Mouse (Mus musculus) retina, adult 2 months (tissue): Measurements from ENCODE around the gene Zdhhc12.

Experiments used
- DNase-seq: peaks from one replicate; pipeline ENCODE4 v3.0.0-alpha.2; 2012; ENCODE audit warnings: low read depth, low spot score

Gene Zdhhc12

DNA sequence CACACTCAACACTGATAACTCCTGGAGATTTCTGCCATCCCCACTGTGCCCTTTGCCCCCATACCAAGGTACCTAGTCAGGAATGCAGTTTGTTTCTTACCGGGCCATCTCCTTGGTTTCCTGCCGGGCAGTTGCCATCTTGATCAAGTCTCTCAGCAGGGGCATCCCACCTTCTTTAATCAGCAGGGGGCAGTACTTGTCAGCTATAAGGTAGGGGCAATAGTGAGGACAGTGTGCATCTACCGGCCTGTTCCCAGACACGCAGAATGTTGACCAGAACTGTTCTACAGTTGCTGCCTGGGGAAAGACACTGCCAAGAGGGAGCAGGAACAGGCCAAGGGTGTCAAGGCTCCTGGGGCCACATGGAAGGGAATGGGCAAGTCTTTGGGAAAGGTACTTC, 6.8 kb upstream of the Zdhhc12 start:
- DNase-seq, result no peak

DNA sequence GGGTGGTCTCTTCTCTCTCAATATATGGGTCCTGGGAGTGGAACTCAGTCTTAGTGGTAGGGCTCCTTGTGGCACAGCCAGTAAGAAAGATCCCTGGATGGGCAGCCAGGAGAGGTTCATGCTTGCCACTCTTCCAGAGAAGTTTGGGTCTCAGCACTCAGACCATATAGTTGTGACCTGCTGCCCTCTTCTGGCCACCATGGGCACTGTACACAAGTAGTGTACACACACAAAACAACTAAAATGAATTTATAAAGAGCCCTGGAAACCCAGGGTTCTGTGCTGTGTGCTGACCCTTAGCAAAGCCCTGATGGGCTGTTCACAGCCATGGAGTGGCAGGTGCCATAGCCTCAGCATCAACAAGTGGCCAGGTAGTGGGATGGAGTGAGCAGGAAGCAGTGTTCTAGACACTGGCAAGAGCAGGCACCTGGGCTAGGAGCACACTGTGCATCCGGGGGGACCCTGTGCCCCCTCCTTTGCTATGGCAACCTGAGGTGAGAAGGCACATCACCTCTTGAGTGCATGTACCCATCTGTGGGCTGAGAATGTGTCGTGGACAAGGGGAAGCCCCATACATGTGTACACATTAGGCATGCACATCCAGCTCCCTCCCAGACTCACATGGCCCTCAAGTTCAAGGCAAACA, 2.6 kb upstream of the Zdhhc12 start:
- DNase-seq, result no peak

DNA sequence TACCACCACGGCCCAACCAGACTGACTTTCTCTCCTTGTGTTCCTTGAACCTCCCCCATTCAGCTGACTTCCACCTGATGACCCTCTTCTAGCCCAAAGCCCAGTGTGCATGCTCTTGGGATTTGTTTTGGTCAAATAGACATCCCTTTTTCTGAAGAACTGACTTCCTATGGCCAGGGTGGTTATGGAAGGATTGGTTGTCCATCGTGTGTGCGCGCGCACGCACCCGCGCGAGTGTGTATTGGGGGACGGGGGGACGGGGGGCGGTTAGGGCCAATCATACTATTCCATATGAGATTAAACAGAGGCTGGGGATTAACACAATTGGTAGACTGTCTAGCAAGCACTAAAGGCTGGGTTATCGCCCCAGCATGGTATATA, 750 bp upstream of the Zdhhc12 start:
- no peak for DNase-seq

DNA sequence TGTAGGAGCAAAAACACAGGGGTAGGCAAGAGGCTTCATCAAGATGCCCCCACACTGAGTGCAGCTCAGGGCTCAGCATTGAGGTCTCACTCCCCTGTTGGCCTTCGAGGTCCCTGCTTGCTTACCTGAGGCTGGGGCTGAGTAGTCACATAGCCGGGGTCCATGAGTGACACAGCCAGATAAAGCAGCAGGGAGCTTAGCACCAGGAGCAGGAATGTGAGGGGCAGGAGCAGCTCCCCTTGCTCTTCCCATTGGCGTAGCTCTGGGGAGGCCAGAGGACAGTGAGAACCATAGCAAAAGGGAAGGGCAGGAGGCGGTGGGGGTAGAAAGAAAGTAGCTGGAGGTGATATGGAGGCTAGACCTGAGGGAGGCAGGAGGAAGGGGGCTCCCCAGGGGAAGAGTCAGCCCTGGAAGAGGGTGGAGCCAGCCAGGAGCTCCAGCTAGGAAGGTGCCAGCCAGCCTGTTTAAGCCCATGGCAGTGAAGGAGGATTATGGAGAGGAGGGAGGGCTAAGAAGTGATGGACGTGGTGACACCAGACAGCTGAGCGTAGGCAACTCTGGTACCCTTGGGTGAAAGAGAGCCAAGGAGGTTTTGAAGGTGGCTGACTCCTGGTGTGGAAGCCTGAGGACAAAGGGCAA, 1.0 kb downstream of the Zdhhc12 start:
- no peak for DNase-seq

DNA sequence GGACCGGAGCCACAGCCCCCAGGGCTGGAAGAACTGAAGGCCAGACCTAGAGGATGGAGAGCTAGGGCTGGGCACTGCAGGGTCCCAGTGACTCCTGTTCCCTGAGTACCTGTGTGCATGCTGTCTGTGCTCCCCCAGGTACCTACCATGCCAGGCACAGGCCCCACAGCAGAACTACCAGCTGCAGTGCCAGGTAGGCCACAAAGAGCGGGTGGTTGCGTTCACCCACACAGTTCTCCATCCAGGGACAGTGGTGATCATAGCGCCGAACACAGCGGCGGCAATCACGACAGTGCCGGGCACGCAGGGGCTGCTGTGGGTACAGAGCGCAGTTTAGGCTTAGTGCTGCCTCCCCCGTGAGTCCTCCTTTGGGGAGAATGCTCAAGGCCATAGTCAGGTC, 1.9 kb downstream of the Zdhhc12 start:
- DNase-seq, result no peak

DNA sequence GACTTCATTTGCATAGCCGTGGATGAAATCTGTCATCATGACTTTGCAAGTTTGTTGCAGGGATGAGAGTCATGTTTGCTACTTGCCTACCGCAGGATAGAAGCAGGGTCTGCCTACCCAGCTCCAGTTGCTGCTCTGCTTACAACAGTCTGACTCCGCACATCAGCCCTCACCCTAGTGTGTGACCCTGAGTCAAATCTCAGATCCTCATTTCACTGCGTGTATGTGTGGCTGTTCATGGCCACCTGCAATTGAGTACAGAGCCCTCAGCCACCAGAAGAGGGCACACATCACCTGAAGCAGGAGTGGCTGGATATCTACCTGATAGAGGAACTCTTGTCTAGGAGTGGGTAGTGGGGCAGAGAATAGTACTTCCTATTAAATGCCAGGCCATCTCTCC, 6.1 kb downstream of the Zdhhc12 start:
- no peak for DNase-seq

DNA sequence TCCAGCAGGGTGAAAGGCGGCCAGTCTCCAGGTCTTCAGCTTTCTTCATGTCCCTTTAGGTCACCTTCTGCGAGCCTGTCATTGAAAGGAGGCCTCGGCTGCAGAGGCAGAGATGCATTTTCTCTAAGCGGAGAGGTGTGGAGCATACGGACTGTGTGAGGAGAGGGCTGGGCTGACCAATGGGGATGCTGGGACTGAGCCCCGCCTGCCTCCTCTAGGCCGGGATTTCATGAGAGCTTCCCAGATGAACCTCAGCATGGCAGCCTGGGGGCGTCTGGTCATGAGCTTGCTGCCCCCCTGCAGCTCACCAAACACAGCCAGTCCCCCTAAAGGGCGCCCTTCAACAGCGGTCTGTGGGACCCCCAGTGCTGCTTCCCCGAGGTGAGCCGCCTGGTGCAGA, 8.8 kb downstream of the Zdhhc12 start:
- no peak for DNase-seq

DNA sequence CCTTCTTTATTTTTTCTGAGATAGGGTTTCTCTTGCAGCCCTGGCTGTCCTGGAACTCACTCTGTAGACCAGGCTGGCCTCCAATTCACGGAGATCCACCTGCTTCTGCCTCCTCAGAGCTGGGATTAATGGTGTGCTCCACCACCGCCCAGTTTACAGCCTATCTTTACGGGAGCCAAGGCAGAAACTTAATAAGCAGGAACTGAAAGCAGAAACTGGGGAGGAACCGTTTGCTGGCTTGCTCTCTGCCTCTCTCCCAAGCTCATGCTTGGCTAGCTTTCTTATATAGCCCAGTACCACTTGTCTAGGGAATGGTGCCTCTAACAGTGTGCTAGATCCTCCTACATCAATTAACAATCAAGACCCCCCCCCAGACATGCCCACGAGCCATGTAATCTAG, 9.3 kb downstream of the Zdhhc12 start:
- DNase-seq, result no peak

DNA sequence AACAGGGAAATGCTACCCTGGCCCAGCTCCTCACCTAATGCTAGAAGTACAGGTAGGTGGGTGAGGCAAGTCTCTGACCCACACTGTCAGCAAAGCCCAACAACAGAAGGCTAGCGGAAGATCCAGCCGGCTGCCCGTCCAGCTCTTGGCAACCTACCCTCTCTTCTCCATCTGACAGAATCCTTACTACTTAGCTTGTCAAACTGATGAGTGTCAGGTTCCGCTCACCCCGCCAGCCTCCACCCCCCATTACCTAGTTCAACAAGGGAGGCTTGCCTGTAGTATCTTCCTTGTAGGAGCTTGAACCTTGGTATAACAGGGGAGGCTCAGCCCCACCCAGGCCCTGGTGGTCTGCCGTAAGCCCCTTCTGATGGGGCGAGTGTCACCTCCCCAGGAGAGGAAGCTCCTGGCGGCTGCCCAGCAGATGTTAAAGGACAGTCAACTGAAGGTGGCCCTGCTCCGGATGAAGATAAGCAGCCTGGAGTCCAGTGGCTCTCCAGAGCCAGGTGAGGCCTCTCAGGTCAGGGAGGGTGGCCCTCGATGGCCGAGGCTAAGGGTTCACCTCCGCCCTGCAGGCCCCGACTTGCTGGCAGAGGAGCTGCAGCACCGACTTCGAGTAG, 13.2 kb downstream of the Zdhhc12 start:
- DNase-seq, result no peak

DNA sequence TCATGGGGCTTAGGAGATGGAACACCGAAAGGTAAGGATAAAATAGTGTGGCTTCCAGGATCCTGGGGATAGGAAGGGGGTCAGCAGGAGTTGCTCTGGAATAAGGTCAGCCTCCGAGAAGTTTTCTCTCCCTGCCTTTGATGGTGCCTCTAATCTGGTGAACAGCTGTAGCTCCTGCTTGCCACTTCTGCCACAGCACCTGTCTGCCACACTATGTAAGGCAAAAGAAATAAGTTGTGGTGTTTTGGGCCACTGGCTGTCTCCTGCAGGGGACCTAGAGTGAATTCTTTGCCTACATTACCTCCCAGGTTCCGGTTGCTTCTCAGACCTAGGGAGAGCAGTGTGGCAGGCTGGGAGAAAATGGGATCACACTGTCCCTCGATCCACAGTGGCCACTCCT, 14.7 kb downstream of the Zdhhc12 start:
- no peak for DNase-seq

DNA sequence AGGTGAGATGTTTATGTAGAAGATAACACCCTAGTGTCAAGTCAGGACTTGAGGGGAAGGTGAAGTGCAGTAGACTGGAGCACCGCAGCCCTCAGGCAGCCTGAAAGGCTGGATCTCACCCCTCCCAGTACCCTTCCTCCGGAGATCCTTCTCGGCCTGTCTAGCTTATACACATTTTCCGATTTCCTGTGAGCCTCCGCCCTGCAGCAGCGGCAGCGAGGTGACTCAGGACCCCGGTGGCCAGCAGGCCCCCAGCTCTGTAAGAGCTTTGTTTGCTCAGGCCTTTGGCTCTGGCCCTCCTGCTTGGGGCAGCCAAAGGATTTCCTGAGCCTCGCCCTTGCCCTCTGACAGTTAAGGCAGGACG, 15.1 kb downstream of the Zdhhc12 start:
- DNase-seq, result no peak

DNA sequence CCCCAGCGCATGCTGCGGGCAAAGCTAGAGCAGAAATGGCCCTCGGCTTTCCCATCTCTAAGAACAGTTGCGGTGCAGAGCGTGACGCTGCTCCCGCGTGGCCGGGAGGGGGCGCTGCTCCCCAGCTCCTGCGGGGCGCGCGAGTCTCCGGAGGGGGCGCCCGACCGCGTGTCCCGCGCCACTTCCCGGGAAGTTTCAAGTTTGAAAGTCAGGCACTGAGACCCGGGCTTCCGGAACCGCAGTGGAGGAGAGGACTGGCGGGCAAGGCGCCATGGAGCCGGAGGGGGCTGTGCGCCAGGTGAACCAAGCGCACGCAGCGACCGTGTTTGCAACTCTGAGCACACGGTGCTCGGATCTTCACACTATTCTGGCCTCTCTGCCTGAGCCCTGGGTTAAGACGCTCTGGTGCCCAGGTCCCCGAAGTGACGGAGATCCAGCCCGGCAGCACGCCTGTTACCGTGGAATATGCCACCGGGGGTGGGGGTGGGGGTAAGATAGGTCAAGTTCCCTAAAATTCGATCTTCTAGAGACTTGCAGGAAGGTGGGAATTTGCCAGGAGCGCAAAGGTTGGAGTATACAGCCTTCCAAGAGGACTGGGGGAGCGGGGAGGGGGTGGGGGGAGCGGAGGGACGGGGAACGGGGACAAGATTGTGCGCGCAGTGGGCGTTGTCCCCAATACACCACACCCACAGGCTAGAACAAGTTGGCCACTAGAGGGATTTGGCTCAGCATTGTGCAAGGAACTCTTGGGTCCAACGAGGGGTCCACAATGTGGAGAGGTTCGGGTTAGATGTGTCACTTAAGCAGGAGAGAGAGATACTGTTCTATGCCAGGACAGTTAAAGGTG, 15.7 kb downstream of the Zdhhc12 start, which contains the start of gene Pkn3:
TSS of gene Pkn3 (plus strand) at position 183 of the 847 bp plus-strand sequence.
- peak; percentile 48 for DNase-seq

DNA sequence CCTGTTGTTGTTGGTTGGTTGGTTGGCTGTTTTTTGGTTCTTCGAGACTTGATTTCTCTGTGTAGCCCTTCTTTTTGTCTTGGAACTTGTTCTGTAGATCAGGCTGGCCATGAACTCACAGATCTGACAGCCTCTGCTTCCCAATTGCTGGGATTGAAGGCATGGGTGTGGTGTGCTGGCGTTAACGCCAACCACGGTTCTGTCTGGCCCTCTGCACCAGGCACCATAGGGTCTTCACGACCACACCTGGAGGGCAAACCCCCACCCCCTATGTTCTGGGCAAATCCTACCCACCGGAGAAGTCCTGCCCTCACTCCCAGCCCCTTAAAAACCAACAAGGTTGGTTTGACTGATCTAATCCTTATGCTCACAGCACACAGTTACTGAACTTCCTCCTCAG, 16.5 kb downstream of the Zdhhc12 start:
- DNase-seq, result no peak

DNA sequence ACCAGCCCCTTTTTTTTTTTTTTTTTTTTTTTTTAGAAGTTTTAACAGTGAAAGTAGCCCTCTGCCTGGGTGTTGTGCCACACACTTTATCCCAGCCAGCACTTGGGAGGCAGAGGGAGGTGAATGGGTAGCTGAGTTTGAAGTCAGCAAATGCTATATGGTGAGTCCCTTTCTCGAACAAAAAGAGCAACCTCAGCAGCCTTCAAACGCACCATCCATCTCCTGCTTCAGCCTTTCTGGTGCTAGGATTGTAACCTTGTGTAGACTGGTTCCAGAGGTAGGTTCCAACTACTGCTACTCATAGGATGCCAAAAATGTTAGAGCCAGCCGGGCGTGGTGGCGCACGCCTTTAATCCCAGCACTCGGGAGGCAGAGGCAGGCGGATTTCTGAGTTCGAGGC, 17.0 kb downstream of the Zdhhc12 start:
- no peak for DNase-seq

DNA sequence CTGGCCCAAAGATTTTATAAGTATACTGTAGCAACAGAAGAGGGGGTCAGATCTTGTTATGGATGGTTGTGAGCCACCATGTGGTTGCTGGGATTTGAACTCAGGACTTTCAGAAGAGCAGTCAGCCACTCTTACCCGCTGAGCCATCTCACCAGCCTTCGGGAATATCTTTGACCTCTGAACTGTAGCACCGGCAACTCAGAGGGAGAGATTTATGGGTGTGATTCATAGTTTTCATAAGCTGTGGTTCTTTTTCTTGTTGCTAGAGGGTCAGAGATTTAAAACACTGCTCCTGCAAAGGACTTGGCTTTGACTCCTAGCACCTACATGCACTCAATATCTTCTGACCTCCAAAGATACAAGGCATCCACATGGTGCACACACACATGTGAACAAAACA, 17.8 kb downstream of the Zdhhc12 start:
- DNase-seq, result no peak

DNA sequence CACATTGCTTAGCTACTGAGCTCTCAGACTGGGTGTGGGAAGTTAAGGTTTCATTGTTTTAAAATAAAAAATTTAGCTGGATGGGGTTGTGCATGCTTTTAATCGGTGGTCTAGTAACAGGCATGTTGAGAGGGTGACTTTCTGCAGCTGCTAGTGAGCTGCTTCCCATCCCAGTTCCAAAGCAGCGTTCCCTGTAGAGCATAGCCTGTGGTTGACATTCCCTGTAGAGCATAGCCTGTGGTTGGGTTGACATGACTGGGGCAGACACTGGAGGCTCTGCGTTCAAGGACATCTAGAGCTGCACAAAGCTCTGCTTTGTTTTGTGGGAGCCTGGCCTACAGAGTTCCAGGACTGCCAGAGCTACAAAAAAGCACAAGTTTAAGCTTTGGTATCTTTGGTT, 20.2 kb downstream of the Zdhhc12 start:
- no peak for DNase-seq

DNA sequence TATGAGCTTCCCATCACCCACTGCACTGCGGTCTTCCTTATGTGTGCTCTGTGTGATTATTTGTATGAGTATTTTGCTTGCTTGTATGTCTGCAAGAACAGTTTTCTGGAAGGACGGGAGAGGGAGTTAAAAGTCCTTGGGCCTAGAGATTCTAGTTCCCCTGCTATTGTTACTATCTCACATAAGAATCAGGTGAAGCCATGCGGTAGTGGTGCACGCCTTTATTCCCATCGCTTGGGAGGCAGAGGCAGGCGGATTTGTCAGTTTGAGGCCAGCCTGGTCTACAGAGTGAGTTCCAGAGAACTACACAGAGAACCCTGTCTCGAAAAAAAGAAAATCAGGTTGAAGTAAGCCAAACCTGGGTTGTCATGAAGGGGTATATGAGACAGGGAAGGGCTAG, 20.6 kb downstream of the Zdhhc12 start:
- DNase-seq, result no peak

DNA sequence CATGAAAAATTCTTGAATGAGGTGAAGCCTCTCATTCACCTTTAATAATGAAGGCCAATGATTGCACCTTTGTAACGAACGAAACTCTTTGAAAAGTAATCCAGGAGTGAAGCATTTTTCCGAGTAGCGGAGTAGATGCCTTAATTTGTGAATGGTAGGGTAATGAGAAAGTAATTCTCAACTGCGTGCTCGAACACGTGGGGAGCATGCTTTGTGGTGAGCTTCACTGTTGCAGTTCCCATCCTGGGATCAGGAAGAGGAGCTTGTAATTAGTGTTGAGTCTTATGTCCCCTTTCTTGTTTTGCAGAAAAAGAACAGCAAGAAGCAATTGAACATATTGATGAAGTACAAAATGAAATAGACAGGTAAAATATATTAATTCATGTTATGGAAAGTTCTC, 25.5 kb downstream of the Zdhhc12 start:
- no peak for DNase-seq

DNA sequence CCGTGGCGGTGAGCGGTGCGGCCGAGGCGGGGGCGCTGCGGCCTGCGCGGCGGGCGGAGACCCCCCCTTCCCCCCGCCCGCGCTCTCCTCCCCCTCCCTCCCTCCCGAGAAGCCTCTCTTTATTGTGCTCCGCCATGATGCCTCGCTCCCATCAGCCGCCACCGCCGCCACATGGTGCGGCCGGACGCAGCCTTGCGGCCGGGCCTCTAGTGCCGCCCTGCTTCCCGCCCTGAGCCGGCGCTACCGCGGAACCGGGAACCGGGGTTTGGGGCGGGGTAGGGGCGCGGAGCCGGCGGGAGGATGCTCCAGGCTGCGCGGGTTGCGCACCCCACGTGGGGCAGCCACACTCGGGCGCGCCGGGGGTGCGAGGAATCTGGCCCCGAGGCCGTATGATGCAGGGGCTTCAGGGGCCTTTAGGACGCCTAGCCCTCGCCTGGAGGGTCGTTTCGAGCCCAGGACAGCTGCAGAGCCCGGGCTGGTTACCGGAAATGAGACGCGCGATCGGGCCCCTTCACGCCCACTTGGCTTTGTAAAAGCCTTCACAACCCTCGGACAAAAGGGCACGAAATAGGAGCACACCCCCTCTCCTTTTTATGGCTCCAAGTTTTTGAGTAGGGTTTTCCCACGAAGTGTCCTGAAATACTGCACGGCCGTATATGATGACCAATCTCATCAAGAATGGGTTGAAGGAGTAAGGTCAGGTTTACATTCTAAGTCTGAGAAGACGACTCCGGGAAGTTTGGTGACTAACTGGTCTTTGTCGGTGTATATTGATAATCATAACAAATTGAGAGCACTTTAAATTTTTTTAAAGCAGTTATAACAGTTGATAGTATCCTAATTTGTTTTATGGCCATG, 26.2 kb downstream of the Zdhhc12 start:
- DNase-seq, result no peak

DNA sequence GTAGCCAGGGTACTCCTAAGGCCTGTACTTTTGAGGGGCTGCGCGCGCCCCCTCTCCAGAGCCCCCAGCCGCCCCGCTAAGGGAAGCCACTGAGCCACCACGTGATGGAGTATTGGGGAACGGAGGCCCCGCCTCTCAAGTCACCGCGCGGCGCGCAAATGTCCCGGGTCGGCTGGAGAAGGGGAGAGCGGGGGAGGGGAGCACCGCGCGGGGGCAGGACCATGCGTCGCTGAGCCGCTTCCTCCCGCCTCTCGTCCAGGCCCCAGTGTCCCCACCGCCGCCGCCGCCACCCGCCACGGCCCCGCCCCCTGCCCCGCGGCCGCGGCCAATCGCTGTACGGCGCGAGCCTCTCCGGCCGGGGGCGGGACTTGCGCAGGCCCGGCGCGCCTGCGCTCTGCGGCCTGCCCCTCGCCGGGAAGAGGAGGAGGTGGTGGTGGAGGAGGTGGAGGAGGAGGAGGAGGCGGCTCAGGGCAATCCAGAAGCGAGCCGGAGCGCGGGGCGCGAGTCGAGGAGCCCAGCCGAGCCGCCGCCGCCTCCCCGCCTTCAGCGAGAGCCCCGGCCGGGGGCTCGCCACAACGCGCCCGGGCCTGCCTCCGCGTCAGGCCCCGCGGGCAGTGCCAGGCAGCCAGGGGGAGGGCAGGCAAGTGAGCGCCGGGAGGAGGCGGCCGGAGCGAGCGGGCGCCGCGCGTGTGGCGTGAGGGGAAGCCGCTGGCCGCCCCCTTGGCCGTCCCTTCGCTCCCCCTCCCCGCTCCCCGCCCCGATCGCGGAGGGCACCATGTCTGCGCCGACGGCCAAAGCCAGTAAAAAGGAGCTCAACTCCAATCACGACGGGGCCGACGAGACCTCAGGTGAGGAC, 27.2 kb downstream of the Zdhhc12 start:
- DNase-seq, result peak; percentile 91

DNA sequence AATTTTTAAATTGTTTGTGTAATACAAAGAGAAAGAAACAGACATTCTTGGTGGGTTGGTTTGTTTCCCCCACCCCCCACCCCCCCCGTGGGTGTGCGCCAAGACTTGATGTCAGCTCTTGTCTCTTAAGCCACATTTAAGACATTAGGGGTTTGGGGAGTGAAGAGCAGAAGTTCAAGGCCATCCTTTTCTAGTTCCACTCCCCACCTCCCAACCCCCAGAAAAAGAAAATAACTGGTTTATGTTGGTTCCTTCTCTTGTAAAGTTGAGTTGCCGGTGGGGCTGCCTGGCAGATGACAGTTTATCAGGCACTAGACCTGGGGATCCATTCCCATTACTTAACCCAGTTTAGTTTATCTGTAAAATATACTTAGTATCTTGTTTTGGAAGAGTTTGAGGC, 29.1 kb downstream of the Zdhhc12 start:
- no peak for DNase-seq
